8 mouse cellular contexts compared by ENCODE assay signal in genomic region chr6:134632756-134633155, GRCm38 (mm10). TPM values are rescaled to one million over a fixed set of nuclear protein-coding genes. Genes with fewer than 3 reads are reported as not detected.
A peak's percentile ranks its signal among the peaks of the same experiment; 100 is the strongest.
DNase-seq lines count a peak whose midpoint lies in the region; ATAC-seq lines count a peak whose summit lies in the region.

No protein-coding gene starts in this region.

- peak overlapping the region; percentile 87 for H3K4me2 ChIP-seq in kidney, embryonic 14.5 days (replicated peaks; ENCODE audit: low read depth, low read length)
- peak overlapping the region; percentile 90; the same call in 1 of the 2 replicates for H3K4me2 ChIP-seq in embryonic facial prominence, embryonic 11.5 days (ENCODE audit: low read depth, low read length)
- H3K4me2 ChIP-seq in kidney, embryonic 16.5 days (replicated peaks; ENCODE audit: low read depth, low read length): peak overlapping the region; percentile 91
- H3K4me2 ChIP-seq in neural tube, embryonic 13.5 days: peak overlapping the region; percentile 79

- H3K36me3 ChIP-seq in kidney, embryonic 14.5 days (ENCODE audit: control insufficient read depth, insufficient read depth, low read length): no peaks in the 10 kb centered on the region
- H3K36me3 ChIP-seq in embryonic facial prominence, embryonic 11.5 days (replicated peaks; ENCODE audit: control insufficient read depth, insufficient read depth, low read depth, low read length): no peaks in the 10 kb centered on the region
- no peaks in the 10 kb centered on the region for H3K36me3 ChIP-seq in kidney, embryonic 16.5 days (ENCODE audit: insufficient read depth, low read length)
- H3K36me3 ChIP-seq in neural tube, embryonic 13.5 days: no peaks in the 10 kb centered on the region

- H3K4me3 ChIP-seq in kidney, embryonic 14.5 days (ENCODE audit: low read length): peak overlapping the region; percentile 54
- H3K4me3 ChIP-seq in embryonic facial prominence, embryonic 11.5 days (ENCODE audit: low read depth, low read length): no peak overlapping the region
- H3K4me3 ChIP-seq in kidney, embryonic 16.5 days (ENCODE audit: low read length): peak overlapping the region; percentile 64
- peak overlapping the region; percentile 47 for H3K4me3 ChIP-seq in neural tube, embryonic 13.5 days

- peak overlapping the region; percentile 69; the same call in 1 of the 2 replicates for H3K9ac ChIP-seq in kidney, embryonic 14.5 days (ENCODE audit: low read depth, low read length)
- no peak overlapping the region for H3K9ac ChIP-seq in embryonic facial prominence, embryonic 11.5 days (replicated peaks; ENCODE audit: low read length)
- H3K9ac ChIP-seq in kidney, embryonic 16.5 days (replicated peaks; ENCODE audit: low read length): peak overlapping the region; percentile 83
- H3K9ac ChIP-seq in neural tube, embryonic 13.5 days: peak overlapping the region; percentile 64; the same call in 1 of the 2 replicates

- peaks cover 4% of the 10 kb centered on the region; the same call in 1 of the 2 replicates for H3K4me1 ChIP-seq in kidney, embryonic 14.5 days (ENCODE audit: control insufficient read depth, insufficient read depth, low read length)
- H3K4me1 ChIP-seq in embryonic facial prominence, embryonic 11.5 days (ENCODE audit: control insufficient read depth, insufficient read depth, low read length): no peaks in the 10 kb centered on the region
- H3K4me1 ChIP-seq in kidney, embryonic 16.5 days (ENCODE audit: insufficient read depth, low read length): no peaks in the 10 kb centered on the region; the same call in 1 of the 2 replicates
- peaks cover 11% of the 10 kb centered on the region for H3K4me1 ChIP-seq in neural tube, embryonic 13.5 days (replicated peaks)

- ATAC-seq in kidney, embryonic 14.5 days (ENCODE audit: low FRiP score, low TSS enrichment): no peak
- no peak for ATAC-seq in embryonic facial prominence, embryonic 11.5 days (replicated peaks; ENCODE audit: insufficient number of reproducible peaks, low FRiP score, low TSS enrichment, low read depth)
- ATAC-seq in kidney, embryonic 16.5 days (ENCODE audit: low FRiP score, low TSS enrichment): no peak
- ATAC-seq in neural tube, embryonic 13.5 days (ENCODE audit: low read depth): no peak

- no peaks in the 10 kb centered on the region for H3K27me3 ChIP-seq in kidney, embryonic 14.5 days (ENCODE audit: control insufficient read depth, insufficient read depth, low read length)
- peaks cover 8% of the 10 kb centered on the region; the same call in 1 of the 2 replicates for H3K27me3 ChIP-seq in embryonic facial prominence, embryonic 11.5 days (ENCODE audit: control insufficient read depth, insufficient read depth, low read length)
- no peaks in the 10 kb centered on the region; the same call in 1 of the 2 replicates for H3K27me3 ChIP-seq in kidney, embryonic 16.5 days (ENCODE audit: insufficient read depth, low read length)
- H3K27me3 ChIP-seq in neural tube, embryonic 13.5 days: peaks cover 37% of the 10 kb centered on the region

- 40% methylated on average over 5 of the region's 5 CpGs for WGBS in kidney, embryonic 14.5 days
- WGBS in embryonic facial prominence, embryonic 11.5 days: 34% methylated on average over 5 of the region's 5 CpGs
- 35% methylated on average over 5 of the region's 5 CpGs for WGBS in kidney, embryonic 16.5 days
- 38% methylated on average over 5 of the region's 5 CpGs for WGBS in neural tube, embryonic 13.5 days

- H3K9me3 ChIP-seq in kidney, embryonic 14.5 days (ENCODE audit: control insufficient read depth, low read length): no peaks in the 10 kb centered on the region
- no peaks in the 10 kb centered on the region for H3K9me3 ChIP-seq in embryonic facial prominence, embryonic 11.5 days (replicated peaks; ENCODE audit: control insufficient read depth, low read length)
- no peaks in the 10 kb centered on the region for H3K9me3 ChIP-seq in kidney, embryonic 16.5 days (ENCODE audit: low read length)
- no peaks in the 10 kb centered on the region for H3K9me3 ChIP-seq in neural tube, embryonic 13.5 days

- no peak for DNase-seq in kidney, adult 11 months
- DNase-seq in embryonic facial prominence, embryonic 11.5 days (ENCODE audit: low spot score): no peak
- no peak for DNase-seq in right cerebral cortex, adult 18-20 months
- DNase-seq in B cell, adult 2 months: no peak
- DNase-seq in adrenal gland, adult (ENCODE audit: inconsistent age in 2 of 2, low spot score in 1 of 2): no peak

- H3K27ac ChIP-seq in kidney, embryonic 14.5 days (ENCODE audit: low read depth, low read length): no peak overlapping the region
- H3K27ac ChIP-seq in embryonic facial prominence, embryonic 11.5 days (replicated peaks; ENCODE audit: low read depth, low read length): no peak overlapping the region
- H3K27ac ChIP-seq in kidney, embryonic 16.5 days (ENCODE audit: low read length): 0 out of 2 replicates have a peak overlapping the region, but pooled peaks have one; percentile 46
- no peak overlapping the region for H3K27ac ChIP-seq in neural tube, embryonic 13.5 days (replicated peaks)

RNA-seq across cellular contexts. Expression of gene Mansc1, which starts 0.5 kb away (rescaled TPM):
- polyA plus RNA-seq in kidney, embryonic 14.5 days (2014; fragmentation: Nextera tagmentation; extraction: Ambion mirVana): 2.8 and 5.8 TPM in 2 replicates
- polyA plus RNA-seq in embryonic facial prominence, embryonic 11.5 days (2014; fragmentation: Nextera tagmentation; extraction: Ambion mirVana): 0.39 and 0.68 TPM in 2 replicates
- 5.7 and 7.8 TPM in 2 replicates for polyA plus RNA-seq in kidney, embryonic 16.5 days (2015; fragmentation: Nextera tagmentation; extraction: Ambion mirVana)
- 1.1 and 1.5 TPM in 2 replicates for polyA plus RNA-seq in neural tube, embryonic 13.5 days (2015; fragmentation: Nextera tagmentation; extraction: Ambion mirVana)

RNA-seq across cellular contexts. Expression of gene Borcs5, which starts 6.6 kb away (rescaled TPM):
- polyA plus RNA-seq in kidney, embryonic 14.5 days (2014; fragmentation: Nextera tagmentation; extraction: Ambion mirVana): 16.2 and 18.2 TPM in 2 replicates
- 19.6 and 20.9 TPM in 2 replicates for polyA plus RNA-seq in embryonic facial prominence, embryonic 11.5 days (2014; fragmentation: Nextera tagmentation; extraction: Ambion mirVana)
- 16.2 and 18.5 TPM in 2 replicates for polyA plus RNA-seq in kidney, embryonic 16.5 days (2015; fragmentation: Nextera tagmentation; extraction: Ambion mirVana)
- polyA plus RNA-seq in neural tube, embryonic 13.5 days (2015; fragmentation: Nextera tagmentation; extraction: Ambion mirVana): 47.5 and 48.1 TPM in 2 replicates
